Mouse (Mus musculus) myocyte (in vitro differentiated cells): Measurements from ENCODE around the gene Gabbr2.

ENCODE experiments used
- CEBPB ChIP-seq: IDR thresholded peaks from 2 replicates; pipeline ENCODE4 v1.6.1; 2011; ENCODE audit warnings: mild to moderate bottlenecking, moderate library complexity; ENCODE audit not compliant: poor library complexity, insufficient read depth, severe bottlenecking
- MAX ChIP-seq: IDR thresholded peaks from one replicate; pipeline ENCODE4 v1.6.1; 2011; ENCODE audit warnings: low read depth, mild to moderate bottlenecking, control low read depth
- MYOD1 ChIP-seq, 3 experiments: IDR thresholded peaks; one replicate each; pipeline ENCODE4 v1.6.1; 2011; ENCODE audit warnings: control low read depth in 2 of 3, low read depth in 2 of 3, mild to moderate bottlenecking in 2 of 3, moderate library complexity in 1 of 3; ENCODE audit not compliant: insufficient read length in 2 of 3, control insufficient read depth in 1 of 3
- MYOG ChIP-seq, 3 experiments: IDR thresholded peaks; one replicate each; pipeline ENCODE4 v1.6.1; 2011; ENCODE audit warnings: control low read depth in 2 of 3, low read depth in 2 of 3, mild to moderate bottlenecking in 2 of 3; ENCODE audit not compliant: insufficient read length in 2 of 3, control insufficient read depth in 1 of 3, insufficient read depth in 1 of 3
- POLR2A ChIP-seq: IDR thresholded peaks from one replicate; pipeline ENCODE4 v1.6.1; 2011; ENCODE audit warnings: low read depth, mild to moderate bottlenecking, control low read depth, moderate library complexity; ENCODE audit not compliant: insufficient read length
- POLR2AphosphoS2 ChIP-seq: IDR thresholded peaks from one replicate; pipeline ENCODE4 v1.6.1; 2011; ENCODE audit warnings: low read depth, control low read depth; ENCODE audit not compliant: insufficient read length
- REST ChIP-seq: IDR thresholded peaks from one replicate; pipeline ENCODE4 v1.6.1; 2011; ENCODE audit warnings: mild to moderate bottlenecking, control low read depth, moderate library complexity; ENCODE audit not compliant: insufficient read depth, insufficient read length
- TCF12 ChIP-seq: IDR thresholded peaks from one replicate; pipeline ENCODE4 v1.6.1; 2011; ENCODE audit warnings: mild to moderate bottlenecking, control low read depth; ENCODE audit not compliant: poor library complexity, insufficient read depth, severe bottlenecking
- TCF3 ChIP-seq: IDR thresholded peaks from one replicate; pipeline ENCODE4 v1.6.1; 2011; ENCODE audit warnings: low read depth, control low read depth; ENCODE audit not compliant: insufficient read length
- USF1 ChIP-seq: IDR thresholded peaks from one replicate; pipeline ENCODE4 v1.6.1; 2011; ENCODE audit warnings: low read depth, mild to moderate bottlenecking, control low read depth, moderate library complexity

DNA sequence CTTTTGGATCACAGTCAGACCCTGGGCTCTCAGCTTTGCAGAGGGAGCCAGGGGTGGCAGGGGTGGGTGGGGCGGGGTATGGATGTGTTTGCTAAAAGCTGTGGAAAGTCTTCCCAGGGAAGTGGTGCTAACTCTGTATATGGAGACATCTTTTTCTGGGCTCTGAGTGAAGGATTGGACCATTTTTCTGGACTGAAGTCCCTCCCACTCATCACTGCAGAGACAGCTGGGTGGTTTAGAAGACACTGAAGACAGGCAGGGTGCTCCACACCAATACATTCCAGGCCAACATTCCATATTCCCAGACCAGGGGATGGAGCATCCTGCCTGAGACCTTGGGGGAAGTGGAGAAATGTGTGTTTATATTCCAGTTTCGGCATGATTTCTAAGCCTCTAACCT is 125.6 kb downstream of the Gabbr2 start:
- no peak for TF ChIP-seq MYOG (IDR thresholded peaks at IDR 0.05; ENCODE audit: control insufficient read depth in 1 of 3, insufficient read depth in 1 of 3, insufficient read length in 2 of 3, low read depth in 2 of 3)
- no peak for TF ChIP-seq TCF12
- no peak for TF ChIP-seq POLR2A
- no peak for TF ChIP-seq POLR2AphosphoS2
- no peak for TF ChIP-seq USF1
- TF ChIP-seq MYOD1 (IDR thresholded peaks at IDR 0.05; ENCODE audit: control insufficient read depth in 1 of 3, insufficient read length in 2 of 3, low read depth in 2 of 3), result no peak
- no peak for TF ChIP-seq MAX
- TF ChIP-seq CEBPB, result no peak
- TF ChIP-seq REST, result no peak
- TF ChIP-seq TCF3, result no peak
